Mouse (Mus musculus): Measurements from ENCODE around the gene Hccs. TPM values are rescaled to one million over a fixed set of nuclear protein-coding genes. Genes with fewer than 3 reads are reported as not detected.
"Not testable (repeated sequence)": the region's sequence is repeated elsewhere in the genome, so short reads cannot be mapped to it uniquely, and the experiment has no call there.

Hccs gene
- 10 to 100 TPM; 24.0 to 24.4 TPM for total RNA-seq (2021)
- long read RNA-seq, experiment 1, transcript Hccs-201 (7 exons, 2,320 nt), result minor isoform, 8 of 45 reads
- long read RNA-seq, experiment 1, transcript Hccs-202 (7 exons, 2,473 nt), result major isoform, 30 of 45 reads
- long read RNA-seq, experiment 1, partial matches to known transcripts, result 0 of 45 reads
- long read RNA-seq, experiment 1, other reads (novel, unspliced or antisense), result 7 of 45 reads
- long read RNA-seq, experiment 2, transcript Hccs-202 (7 exons, 2,473 nt), result major isoform, 26 of 36 reads
- long read RNA-seq, experiment 2, partial matches to known transcripts, result 0 of 36 reads
- long read RNA-seq, experiment 2, other reads (novel, unspliced or antisense), result 6 of 36 reads

- intact Hi-C loops (cut with DNase I), result loop anchor here (5.0 kb wide), 1 partner anchor 648 kb away; the partner anchor contains the start of gene Msl3
- no peak for TF ChIP-seq CTCF (IDR thresholded peaks at IDR 0.05)
- peak; percentile 78 to 85 for DNase-seq (ENCODE audit: extremely low spot score in 1 of 2, low spot score in 2 of 2)
- peak within 1 kb of the TSS; percentile 65 for H3K27ac ChIP-seq
- H3K4me3 ChIP-seq, result peak within 1 kb of the TSS; percentile 62
Measured at GRCm38 (mm10) chrX:169319945-169320667, at the start of gene Hccs. Gene Hccs, minus strand, starts transcription at chrX:169320372.

DNA sequence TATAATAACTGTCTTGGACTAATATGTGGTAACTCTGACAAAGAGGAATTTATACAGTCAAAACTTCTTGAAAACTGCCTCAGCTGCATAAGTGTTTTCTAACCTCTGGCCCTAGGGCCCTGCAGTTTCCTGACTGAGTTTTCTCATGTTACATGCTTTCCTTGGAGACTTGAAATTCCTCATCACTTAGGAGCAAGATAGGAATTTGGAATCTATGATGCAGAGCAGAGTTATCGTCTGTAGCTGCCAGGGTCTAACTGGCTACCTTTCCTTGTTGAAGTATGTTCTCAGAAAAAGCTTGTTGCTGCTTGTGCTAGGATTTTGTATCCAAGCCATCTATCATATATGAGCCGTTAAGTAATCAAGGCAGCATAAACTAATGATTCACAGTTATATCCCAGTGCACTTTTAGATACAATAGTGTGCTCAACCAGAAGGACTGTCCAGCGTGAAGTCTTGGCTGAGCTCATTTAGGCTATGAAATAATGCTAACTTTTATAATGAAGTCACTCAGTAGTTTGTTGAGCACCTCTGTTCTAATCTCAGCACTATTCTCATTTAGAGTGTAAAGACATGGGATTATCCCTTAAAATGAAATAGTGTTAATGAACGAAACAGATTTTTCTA is 37.1 kb upstream of the Hccs start:
- DNase-seq (ENCODE audit: extremely low spot score in 1 of 2, low spot score in 2 of 2), result no peak
- no peak overlapping the region for H3K4me3 ChIP-seq
- no peak for TF ChIP-seq CTCF (IDR thresholded peaks at IDR 0.05)
- intact Hi-C loops (cut with DNase I), result no loop called here
- no peak overlapping the region for H3K27ac ChIP-seq

DNA sequence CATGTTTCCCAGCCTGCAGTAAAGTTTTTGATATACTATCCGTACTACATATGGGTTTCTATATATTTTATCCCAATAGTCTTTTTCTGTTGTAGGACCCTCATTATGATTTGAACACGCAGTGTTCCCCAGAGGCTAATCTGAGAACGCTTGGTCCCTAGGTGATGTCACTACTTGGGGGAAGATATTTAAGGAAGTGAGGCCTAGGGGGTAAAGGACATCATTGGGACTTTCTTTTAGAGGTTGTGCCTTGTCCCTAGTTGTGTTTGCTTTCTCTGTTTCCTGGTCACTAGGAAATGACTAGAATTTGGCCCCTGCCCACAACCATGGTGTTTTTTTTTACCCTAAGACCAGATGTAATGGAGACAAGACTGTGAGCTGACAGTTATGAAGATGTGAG is 18.0 kb upstream of the Hccs start:
- Histone ChIP-seq H3K4me3 (no peak overlapping the region), H3K27ac (no peak overlapping the region)
- no peak for DNase-seq (ENCODE audit: extremely low spot score in 1 of 2, low spot score in 2 of 2)
- no peak for TF ChIP-seq CTCF (IDR thresholded peaks at IDR 0.05)
- intact Hi-C loops (cut with DNase I), result no loop called here

GRCm38 (mm10) chrX:169337559-169337958 is 17.4 kb upstream of the Hccs start:
- TF ChIP-seq CTCF (IDR thresholded peaks at IDR 0.05), result no peak
- no peak overlapping the region for H3K4me3 ChIP-seq
- no peak for DNase-seq (ENCODE audit: extremely low spot score in 1 of 2, low spot score in 2 of 2)
- intact Hi-C loops (cut with DNase I), result no loop called here
- H3K27ac ChIP-seq, result no peak overlapping the region

GRCm38 (mm10) chrX:169332264-169332663 is 12.1 kb upstream of the Hccs start:
- intact Hi-C loops (cut with DNase I), result loop anchor here (5.0 kb wide), 4 partner anchors 220 to 570 kb away; no protein-coding TSS in a partner anchor
- Histone ChIP-seq H3K27ac (no peak overlapping the region), H3K4me3 (no peak overlapping the region)
- DNase-seq (ENCODE audit: extremely low spot score in 1 of 2, low spot score in 2 of 2), result peak; percentile 43 to 52
- peak; percentile 54 for TF ChIP-seq CTCF (IDR thresholded peaks at IDR 0.05)

DNA sequence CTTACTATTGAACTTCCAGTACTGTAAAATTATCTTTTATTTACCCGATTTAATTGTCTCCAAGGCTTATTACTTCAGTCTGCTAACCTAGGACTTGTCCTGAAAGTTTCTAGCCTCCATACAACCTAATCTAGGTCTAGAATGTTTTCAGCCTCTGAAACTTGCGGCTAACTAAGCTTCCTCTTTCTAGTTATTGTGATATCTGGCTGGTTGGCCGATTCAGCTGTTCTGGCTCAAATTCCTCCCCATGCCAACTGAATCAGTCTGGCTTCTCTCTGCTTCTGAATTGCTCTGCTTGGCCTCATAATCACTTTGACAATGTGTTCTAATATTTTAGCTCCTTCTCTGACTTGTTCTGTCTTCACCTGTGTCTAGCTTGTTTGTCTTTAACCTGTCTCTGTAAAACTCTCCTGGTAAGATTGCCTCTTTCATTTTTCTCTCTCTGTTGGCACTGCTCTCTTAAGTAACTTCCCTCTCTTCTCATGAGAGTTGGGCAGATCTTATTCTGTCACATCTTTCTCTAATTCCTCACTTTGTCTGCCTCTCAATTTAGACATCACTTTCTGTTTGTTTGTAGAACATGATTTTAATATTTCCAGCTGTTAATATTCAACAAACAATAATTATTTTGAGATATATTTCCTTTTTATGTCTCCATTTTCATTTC is 5.9 kb upstream of the Hccs start:
- TF ChIP-seq CTCF (IDR thresholded peaks at IDR 0.05), result no peak
- Histone ChIP-seq H3K27ac (no peak overlapping the region), H3K4me3 (no peak overlapping the region)
- no peak for DNase-seq (ENCODE audit: extremely low spot score in 1 of 2, low spot score in 2 of 2)
- intact Hi-C loops (cut with DNase I), result no loop called here

GRCm38 (mm10) chrX:169320668-169321005 is 465 bp upstream of the Hccs start:
- intact Hi-C loops (cut with DNase I), result loop anchor here (5.0 kb wide), 1 partner anchor 648 kb away; the partner anchor contains the start of gene Msl3
- not testable (repeated sequence) for H3K27ac ChIP-seq; DNase-seq (ENCODE audit: extremely low spot score in 1 of 2, low spot score in 2 of 2)
- peak overlapping the region; percentile 62 for H3K4me3 ChIP-seq

- Histone ChIP-seq H3K4me3 (peak overlapping the region; percentile 62), H3K27ac (no peak overlapping the region)
- no peak for DNase-seq (ENCODE audit: extremely low spot score in 1 of 2, low spot score in 2 of 2)
- intact Hi-C loops (cut with DNase I), result no loop called here
- TF ChIP-seq CTCF (IDR thresholded peaks at IDR 0.05), result no peak
Measured at GRCm38 (mm10) chrX:169319066-169319760, 959 bp downstream of the Hccs start.

GRCm38 (mm10) chrX:169308559-169308958 is 11.6 kb downstream of the Hccs start:
- Histone ChIP-seq H3K27ac (no peak overlapping the region), H3K4me3 (no peak overlapping the region)
- no peak for DNase-seq (ENCODE audit: extremely low spot score in 1 of 2, low spot score in 2 of 2)
- intact Hi-C loops (cut with DNase I), result no loop called here
- TF ChIP-seq CTCF (IDR thresholded peaks at IDR 0.05), result no peak

DNA sequence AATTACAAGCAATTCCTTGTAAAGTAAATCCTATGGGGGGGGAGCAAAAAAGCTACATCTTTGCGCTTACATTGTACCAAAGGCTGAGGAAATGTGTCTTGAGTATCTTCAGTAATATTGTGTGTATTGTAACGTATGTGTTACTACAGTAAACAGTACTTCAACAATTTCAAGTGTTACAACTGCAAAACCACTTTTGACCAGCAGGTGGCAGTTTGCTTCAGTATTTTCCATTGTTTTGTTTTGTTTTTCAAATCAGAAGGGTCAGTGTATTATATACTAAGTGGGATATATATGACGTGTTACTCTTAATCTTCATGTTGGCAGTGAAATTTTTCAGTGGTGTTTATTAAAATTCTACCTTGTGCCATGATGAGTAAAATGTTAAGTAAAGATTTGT is 16.2 kb downstream of the Hccs start:
- intact Hi-C loops (cut with DNase I), result no loop called here
- peak; percentile 59 for TF ChIP-seq CTCF (IDR thresholded peaks at IDR 0.05)
- Histone ChIP-seq H3K4me3 (no peak overlapping the region), H3K27ac (no peak overlapping the region)
- DNase-seq (ENCODE audit: extremely low spot score in 1 of 2, low spot score in 2 of 2), result no peak

Data from left cerebral cortex, adult 2 months (tissue).